Mouse (Mus musculus) small intestine, adult 2 months (tissue): ENCODE results near the gene Zfp74.

Experiments used
- CTCF ChIP-seq: fragments of 200-500 bp; IDR thresholded peaks from 2 replicates; pipeline ENCODE4 v1.5.1; 2012; ENCODE audit warnings: low read depth, mild to moderate bottlenecking, control low read depth, inconsistent platforms, low read length, moderate library complexity, mixed read lengths; ENCODE audit not compliant: insufficient replicate concordance, insufficient read length; ENCODE audit errors: extremely low read depth
- POLR2A ChIP-seq: fragments of 200-500 bp; IDR thresholded peaks from 2 replicates; pipeline ENCODE4 v1.6.1; 2012; ENCODE audit warnings: low read depth, mild to moderate bottlenecking, control low read depth, inconsistent platforms, low read length, moderate library complexity

DNA sequence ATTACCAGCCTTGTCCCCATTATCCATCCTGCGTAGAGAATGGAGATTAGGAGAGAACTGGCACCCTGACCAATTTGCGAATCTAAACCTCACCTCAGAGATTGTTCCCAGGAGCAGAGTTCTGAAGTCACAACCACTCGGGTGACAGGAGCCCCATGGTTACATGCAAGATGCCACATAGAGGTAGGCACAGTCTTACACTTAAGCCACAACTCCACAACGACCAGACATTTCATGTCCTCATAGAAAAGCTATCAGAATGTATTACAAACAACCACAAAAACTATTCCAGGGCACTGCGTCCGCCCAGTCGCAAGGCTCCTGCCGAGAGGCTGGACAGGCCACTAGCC, 29.4 kb upstream of the Zfp74 start:
- no peak for TF ChIP-seq CTCF
- no peak for TF ChIP-seq POLR2A
